Mouse (Mus musculus) c-Kit-positive CD71-positive TER-119-negative erythroid progenitor cells, embryonic 14.5 days (primary cell): ENCODE measurements at regions not wholly inside any gene's neighbourhood (a gene's known extent, or its start where the extent isn't known, plus 50 kb on each side); places are given as distances from the start of the nearest gene placed in this dataset.

Source experiments
- DNase-seq: peaks from one replicate; pipeline ENCODE4 v3.0.0-alpha.2; 2013; ENCODE audit warnings: low read depth

DNA sequence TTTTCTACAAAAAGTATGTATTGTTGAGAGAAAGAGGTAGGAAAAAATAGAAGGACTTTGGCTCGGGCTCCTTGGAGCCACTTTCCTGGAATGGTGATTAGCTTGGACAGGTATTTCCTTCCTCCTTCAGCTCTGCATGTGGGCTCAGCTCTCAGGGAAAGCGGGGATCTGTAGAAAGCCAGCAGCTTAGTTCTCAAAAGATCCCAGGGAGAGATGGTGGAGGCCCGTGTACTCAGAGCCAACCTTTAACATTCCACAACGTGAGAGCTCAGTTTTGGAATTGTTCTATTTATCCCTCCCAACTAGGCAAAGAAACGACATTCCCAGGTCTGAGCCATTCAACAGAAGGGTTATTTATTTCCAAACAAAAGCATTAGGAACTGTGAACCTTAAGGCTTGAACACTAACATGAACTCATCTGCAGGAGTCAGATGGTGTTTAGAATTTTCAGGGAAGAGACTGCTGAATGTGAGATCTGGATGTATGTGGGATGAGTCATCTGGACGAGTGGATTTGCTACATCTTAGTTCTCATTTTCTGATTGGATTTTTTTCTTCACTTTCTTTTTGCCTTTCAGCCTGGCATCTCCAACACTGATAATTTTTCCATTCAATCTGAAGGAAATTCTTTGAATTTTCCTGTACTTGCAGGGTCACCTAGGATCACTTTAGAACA lies 428.6 kb upstream of the Tnp1 start:
- no peak for DNase-seq

DNA sequence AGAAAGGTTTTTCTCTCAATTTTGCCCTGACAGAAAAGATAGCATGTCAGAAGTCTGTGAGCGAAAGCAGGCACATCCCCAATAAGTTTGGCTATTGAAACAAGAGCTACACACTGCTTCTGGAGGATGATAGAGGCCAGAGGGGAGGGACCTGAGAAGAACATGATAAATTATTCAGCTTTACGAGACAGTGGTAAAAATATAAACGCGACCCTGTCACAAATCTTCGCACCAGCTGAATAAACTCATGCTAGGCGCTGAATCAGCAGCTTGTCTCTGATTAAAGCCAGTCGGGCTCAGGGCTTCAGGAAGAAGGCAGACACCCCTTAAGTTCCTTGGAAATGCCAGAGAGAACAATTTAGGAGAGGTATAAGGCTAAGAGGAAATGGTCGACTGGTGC lies 422.7 kb upstream of the Tnp1 start:
- DNase-seq: no peak

DNA sequence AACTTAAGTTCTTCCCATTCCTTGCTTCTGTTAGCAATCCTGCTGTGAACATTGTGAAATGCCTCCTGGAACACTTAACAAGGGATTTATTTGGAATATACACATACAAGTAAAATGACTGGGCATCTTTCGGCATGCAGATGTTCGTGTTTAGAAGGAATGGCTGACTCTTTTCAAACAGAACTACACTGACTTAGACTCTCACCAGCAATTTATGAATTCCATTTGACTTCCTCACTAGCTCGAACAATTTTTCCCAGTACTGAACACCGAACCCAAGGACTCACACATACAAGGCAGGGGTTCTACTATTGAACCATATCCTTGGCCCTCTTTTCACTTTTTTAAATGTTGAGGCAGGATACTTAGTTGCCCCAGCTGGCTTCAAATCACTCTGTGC lies 412.4 kb upstream of the Tnp1 start:
- DNase-seq: no peak

DNA sequence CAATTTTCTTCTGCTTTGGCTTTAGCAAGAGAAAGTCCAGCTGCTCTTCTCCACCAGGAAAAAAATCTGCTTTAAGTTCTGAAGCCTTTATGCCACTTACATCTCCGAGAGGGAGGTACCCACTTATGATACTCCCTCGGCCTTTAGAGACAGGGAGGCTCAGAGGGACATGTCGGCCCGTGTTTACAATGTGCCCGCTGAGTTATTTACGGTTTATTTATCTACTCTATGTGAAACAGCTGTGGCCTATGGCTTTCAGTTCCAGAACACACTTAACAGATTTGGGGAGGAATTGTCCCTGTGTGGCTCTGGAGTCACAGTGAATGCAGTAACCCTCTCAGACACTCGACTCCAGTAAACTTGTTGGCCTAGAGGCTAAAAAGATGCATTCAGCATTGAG lies 409.3 kb upstream of the Tnp1 start:
- no peak for DNase-seq

DNA sequence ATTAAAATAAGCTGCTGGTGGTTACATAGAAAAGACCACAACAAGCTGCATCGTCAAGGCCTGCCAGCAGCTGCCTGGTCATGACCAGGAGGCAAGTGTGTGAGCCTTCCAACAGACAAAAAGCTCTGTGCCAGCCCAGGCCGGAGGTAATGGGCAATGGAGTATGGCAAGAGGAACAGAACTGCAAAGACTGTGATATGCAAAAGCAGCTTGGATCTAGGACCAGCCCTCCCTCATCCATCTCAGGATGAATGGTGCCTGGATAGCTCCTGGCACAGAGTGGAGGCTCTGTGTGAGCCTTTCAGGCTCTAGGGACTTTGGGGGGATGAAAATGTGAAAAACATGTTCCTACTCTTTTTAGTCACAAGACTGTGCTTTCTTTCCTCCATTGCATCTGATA lies 402.5 kb upstream of the Tnp1 start:
- no peak for DNase-seq

DNA sequence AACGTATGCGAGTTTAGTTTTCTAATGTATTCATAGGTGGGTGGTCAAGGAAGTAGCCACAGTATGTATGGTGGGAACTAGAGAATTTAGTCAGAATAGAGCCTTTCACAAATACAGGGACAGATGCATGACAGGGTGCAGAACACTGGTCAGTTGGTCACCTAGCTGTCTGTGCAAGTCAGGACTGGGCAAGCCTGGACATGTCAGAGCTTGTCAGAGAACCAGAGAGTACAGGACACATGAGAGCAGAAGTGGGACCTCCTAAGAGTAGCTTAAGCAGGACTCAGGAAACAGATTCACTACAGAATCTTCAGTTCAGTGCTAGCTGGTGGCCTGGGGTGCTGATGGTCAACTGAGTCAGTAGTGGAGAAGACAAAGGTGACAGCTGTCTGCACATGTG lies 395.7 kb upstream of the Tnp1 start:
- DNase-seq: no peak

DNA sequence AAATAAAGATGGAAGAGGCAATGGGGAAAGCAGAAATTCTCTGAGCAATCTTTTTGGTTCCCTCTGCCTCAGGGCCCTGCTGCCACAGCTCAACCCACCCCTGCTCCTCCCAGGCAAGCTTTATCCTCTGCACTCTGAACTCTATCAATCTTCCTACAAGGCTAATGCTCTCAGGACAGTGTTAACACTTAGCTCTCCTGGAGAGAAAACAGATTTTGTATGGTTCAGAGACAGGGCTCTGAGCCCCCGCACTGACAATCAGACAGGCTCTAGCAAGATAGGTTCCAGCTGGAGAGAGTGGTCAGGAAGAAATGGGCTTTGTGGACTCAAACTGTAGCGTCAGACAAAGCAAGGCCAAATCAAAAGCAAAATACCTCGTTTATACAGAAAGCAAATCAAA lies 383.5 kb upstream of the Tnp1 start:
- no peak for DNase-seq

DNA sequence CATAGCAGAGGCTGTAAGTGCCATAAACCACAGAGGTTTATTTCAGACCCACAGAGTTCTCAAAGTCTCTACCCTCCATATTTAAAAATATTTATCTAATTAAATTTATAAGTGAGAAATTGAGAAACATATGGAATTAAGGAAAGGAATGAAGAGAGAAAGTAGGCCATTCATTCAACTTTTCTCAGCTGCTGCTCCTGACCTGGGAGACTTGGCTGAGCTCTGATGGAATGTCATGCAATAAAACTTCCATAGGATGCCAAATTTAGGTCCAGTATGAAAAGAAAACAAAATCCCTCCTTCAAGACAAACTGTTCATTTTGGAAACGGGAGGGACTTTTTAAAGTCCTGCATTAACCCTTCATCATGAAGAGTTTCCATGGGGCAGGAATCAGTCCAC lies 379.3 kb upstream of the Tnp1 start:
- no peak for DNase-seq

DNA sequence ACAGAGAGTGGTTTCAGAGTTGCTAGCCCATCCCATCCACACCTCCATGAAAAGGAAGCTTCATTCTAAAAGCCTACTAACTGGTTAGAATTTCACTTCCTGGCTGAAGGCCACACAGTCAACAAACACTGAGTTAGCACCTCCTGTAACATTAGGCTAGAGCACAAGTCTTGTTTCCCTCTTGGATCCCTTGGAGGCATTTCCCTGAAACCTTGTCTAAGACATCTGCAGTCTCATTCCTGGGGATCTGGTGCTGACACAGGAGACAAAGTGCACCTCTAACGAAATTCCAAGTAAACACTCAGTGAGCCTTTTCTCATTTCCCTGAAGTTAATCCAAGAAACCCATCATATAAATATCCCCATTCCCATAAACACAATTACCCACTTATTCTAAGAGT lies 378.8 kb upstream of the Tnp1 start:
- DNase-seq: no peak

DNA sequence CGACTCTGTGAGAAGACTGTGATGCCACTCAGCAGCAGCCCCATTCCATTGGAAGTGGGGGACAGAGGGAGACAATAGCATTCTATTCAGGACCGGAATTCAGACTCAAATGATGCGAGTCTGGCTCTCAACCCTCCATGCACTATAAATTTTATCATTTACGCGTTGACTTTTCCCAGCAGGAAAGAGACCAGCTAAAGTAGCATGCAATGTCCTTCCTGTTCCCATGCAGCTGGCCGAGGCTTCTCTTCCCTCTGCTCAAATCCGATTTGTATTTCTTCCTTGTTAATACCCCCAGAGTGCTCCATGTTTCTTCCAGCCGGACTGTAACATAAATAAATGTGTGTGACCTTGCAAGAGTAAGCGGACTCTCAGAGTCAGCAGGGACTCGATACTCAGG lies 376.4 kb upstream of the Tnp1 start:
- DNase-seq: no peak

DNA sequence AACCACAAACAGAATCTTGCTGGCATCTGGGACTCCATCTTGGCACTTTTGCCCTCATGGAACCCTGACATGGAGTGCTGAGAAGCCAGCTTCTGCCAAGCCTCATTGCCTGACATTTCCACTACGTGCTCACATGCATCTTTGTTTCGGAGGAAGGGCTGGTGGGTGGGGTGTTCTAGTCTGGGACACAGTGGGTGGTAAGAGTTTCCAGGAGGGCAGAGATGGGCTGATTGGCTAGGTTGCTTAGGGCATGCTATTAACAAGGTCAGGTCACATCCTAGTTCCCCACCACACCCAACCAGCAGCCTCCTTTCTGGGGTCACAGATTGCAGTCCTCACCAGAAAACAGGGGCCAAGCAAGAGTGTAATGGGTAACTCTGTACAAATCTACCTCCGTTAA lies 374.3 kb upstream of the Tnp1 start:
- DNase-seq: no peak

DNA sequence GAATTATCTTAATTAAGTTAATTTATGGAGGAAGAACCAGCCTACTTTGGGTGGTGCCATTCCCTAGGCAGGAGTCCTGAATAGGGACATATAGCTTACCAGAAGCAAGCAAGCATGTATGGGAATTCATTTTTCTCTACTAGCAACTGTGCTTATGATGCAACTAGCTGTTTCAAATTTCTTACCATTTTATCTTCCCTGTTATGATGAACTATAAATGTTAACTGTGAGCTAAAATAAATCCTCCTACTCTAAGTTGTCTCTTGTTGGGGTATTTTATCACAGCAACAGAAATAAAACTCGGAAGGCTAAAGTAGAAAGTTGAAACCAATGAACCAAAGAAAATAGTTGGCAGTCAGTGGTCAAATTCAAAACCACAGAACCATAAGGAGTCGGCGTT lies 373.5 kb upstream of the Tnp1 start:
- no peak for DNase-seq

DNA sequence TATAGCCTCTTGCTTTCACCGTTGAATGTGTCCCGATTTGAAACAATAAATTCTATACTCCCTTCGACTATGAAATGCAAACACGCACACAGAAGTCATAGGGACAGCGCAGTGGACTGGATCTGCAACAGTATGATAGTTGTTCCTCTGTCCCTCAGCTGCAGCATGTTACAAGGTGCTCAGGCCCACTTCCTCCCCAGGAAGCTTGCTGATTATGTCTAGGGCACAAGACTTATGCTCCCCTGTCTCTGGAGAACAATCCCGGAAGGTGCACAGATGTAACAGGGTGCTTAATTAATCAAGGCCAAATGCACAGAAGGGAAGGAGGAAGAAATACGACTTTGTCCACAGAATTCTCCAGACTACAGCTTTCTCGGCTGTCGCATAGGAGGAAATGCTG lies 365.9 kb upstream of the Tnp1 start:
- no peak for DNase-seq

DNA sequence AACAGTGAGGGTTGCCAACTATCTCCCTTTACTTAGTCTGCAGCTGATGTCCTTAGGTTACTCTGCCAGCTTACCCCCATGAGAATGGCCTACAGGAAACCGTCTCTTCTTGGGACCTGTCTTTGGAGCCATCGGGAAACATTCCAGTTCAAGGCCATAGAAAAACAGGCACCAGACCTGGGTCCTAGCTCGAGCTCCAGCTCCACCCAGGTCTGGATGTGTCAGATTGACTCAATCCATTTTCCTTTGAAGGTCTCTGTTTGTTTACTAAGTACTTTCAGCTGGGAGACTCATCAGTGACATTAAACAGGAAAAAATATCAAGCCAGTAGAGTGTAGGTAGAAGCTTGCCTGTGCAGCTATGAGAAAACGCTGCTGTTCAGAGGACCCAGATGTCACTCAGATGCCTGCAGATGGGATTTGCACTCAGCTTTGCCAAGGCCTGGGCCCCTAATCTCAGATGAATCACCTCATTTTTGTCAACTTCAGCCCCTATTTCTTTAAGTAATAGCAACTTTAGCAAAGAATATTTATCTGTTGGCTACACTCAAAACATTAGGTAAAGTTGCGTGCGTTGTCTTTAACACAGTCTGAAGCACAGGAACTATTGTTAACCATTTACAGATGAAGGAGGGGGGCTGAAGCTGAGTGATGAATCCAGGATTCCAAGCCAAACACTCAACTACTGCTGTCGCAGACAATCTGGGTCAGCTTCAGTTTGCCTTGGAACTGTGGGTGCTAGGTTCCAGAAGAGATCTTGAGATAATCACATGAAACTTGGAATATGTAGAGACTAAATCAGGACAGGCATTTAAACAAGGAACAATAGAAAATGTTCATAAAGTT lies 359.0 kb upstream of the Tnp1 start:
- no peak for DNase-seq

DNA sequence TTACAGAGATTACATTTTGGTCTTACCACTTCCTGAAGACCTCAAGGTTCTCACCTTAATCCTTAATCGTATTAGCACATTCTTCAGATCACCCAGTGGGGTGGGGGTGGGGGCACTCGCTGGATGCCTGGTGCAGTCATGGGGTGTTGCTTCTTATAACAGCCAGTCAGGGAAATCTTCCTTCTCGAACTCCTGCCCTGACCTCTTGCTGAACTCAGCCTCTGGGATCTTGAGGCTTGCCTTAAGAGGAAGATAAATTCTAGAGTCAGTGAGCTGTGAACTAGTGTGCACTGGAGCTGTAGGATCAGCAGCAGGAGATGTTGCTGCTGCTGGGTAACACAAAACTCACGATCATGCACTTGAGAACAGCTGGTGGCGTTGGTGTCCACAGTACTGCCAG lies 352.5 kb upstream of the Tnp1 start:
- DNase-seq: no peak

DNA sequence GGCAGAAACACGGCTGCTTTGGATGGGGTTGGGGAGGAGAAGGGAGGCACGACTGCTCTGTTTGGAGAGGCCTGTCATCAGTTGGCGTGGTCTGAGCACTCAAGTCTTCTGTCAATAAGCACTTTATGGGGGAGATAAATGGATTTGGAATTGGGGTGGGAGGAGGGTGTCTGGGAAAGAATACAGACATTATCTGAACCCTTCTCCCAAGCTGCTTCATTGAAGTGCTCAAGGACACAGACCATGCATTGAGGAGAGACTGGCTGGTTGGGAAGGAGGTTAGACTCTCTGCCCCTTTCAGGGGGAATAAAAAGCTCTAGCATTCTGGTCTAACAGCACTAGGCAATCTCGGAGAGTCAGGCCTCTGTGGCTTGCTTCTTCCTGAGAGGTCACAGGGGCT lies 350.1 kb upstream of the Tnp1 start:
- no peak for DNase-seq

DNA sequence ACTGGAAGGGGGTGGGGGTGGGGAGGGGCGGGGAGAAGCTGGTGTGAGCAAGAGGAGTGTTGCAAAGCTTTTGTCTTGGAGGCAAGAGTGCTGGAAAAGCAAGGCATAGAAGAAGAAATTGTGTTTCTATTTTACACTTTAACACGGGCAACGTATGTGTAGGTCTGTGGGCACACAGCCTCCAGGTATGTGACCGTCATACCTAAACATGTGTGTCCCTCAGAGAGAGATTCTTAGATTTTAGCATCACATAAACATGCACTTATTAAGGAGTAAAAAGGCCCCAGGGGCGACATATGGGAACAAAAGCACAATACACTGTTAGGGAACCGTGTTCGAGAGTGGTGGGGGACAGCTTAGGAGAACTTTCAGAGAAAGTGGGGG lies 348.6 kb upstream of the Tnp1 start:
- DNase-seq: no peak

DNA sequence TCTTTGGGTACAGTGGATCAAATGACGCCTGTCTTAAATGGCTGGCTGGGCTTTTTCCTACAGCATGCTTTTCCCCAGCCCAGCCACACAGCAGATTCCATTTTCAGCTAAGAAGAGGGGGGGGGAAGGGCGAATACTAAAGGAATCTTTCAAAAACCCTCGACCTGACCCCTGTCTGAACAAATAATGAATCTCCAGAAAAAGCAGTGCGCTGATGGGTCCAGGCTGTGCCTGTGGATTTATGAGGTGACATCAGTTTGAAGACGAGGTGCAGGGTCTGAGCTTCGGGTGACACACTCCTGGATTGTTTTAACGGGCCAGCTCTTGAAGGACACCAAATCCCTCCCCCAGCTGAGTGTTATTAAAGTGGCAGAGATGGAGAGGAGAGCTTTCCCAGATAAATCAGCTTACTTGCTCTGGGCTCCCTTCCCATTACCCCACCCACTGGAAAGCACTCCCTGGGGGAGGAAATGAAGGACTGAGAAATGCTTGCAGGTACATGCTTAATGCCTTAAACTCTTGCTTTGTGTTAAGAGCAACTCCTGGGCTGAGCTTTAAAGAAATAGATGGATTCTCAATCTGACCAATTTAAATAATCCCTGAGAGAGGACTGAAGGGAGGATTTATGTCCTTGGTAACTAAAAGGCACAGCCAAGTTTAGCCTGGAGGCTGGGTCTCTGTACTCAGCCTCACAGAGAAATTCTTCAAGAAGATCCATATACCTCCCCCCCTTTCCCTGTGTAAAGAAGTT lies 348.0 kb upstream of the Tnp1 start:
- no peak for DNase-seq

DNA sequence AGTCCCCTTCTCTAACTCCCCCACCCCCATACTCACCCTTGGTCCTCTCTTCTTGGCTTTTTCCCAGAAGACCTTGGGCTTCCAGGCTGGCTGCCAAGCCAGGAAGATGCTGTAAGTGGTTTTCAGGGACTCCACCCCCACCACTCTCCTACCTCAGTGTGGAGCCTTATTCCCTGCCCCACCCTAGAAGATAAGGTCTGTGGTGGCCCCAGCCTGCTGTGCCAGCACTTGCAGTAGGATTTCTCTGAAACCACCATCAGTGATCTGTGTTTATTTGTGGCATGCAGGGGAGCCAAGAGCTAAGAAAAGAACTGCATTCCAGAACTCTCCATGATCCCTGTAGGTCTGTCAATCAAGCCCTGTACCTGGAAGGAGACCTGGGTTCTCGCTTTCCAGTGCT lies 346.4 kb upstream of the Tnp1 start:
- no peak for DNase-seq

DNA sequence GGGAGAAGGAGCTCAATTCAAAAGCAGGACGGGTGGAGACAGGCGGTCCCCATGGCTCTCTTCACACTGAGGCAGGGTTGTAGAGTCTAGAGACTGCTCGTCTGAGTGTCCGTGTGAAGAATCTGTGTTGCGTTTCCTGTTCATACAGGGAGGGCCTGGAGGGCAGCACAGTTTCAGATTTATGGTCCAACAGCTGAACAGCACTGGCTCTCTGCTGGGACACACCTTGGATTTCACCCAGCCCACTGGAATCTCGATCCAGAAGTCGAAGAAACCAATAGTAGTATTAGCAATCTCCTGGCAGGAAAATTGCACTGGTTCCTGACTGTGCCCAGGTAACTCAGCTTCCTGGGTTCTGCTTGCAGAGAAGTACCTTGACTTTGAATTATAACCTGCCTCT lies 345.6 kb upstream of the Tnp1 start:
- DNase-seq: no peak

DNA sequence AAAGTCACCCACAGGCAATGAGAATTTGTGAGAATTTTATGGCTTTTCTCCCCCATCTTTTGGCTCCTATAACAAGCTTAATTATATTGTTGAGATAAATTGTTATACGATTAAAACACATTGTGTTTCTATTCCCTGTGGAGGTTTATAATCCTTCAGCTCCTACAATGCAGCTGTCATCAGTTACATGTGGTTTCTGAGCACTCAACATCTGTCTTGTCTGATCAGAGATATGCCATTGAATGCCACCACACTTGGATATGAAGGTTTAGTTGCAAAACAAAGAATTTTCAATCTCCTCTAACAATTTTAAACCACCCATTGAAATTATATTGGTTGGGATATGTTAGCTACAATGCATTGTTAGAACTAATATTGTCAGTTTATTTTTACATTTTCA lies 338.7 kb upstream of the Tnp1 start:
- no peak for DNase-seq

DNA sequence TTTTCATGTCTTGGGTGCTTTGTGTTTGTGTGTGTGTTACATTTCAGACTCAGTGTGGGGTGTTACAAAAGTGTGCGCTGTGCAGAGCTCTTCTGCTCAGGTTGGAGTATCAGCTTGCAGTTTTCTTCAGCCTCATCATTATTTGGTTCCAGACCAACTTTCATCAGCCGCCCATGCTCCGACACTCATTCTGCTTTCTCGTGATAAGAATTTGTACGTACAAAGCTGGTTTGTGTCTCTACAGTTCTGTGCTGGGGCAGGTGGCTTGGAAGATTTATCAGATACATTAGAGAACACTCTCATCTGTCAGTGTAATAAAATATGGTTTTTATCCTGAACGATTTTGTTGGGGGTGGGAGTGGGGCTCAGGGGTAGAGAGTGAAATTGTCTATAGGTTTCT lies 332.8 kb upstream of the Tnp1 start:
- DNase-seq: no peak

DNA sequence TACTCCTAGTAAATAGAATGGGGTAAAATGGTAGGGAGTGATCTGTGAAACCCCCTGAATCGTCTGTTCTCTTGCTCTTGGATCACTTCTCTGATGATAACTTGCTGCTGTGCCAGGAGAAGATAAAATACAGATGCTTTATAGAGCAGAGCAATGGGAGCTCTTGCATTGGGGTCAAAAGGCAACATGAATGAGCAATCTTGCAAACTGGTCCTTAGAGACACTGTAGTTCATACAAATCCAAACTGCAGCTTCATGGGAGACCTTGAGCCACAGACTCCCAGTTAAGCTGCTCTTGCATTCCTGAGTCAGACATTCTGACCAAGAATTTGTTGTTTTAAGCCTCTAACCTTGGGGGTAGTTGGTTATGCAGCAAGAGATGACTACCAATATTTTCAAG lies 328.9 kb upstream of the Tnp1 start:
- DNase-seq: no peak
